Mouse (Mus musculus) hindbrain, postnatal 0 days (tissue): ENCODE data around the gene Trim9. TPM values are rescaled to one million over a fixed set of nuclear protein-coding genes. Genes with fewer than 3 reads are reported as not detected.

ENCODE experiments used
- ATAC-seq: fragments of 200-750 bp; cut with Nextera tagmentation; 2 replicates; pipeline ENCODE4 v1.8.0; 2017; ENCODE audit warnings: mild to moderate bottlenecking, moderate TSS enrichment, moderate library complexity
- DNase-seq: peaks from one replicate; pipeline ENCODE4 v3.0.0-alpha.2; 2015; ENCODE audit warnings: low spot score
- H3K27ac ChIP-seq: fragments of 300-500 bp; sonication (generic); 2 replicates; pipeline ENCODE4 v1.5.1; 2014; ENCODE audit warnings: mild to moderate bottlenecking
- H3K27me3 ChIP-seq: fragments of 300-500 bp; sonication (generic); 2 replicates; pipeline ENCODE4 v1.6.1; 2014; ENCODE audit warnings: low read length, mixed read lengths; ENCODE audit not compliant: insufficient read depth
- H3K36me3 ChIP-seq: fragments of 300-500 bp; sonication (generic); 2 replicates; pipeline ENCODE4 v1.6.1; 2014; ENCODE audit warnings: low read length, mixed read lengths; ENCODE audit not compliant: insufficient read depth
- H3K4me1 ChIP-seq: fragments of 300-500 bp; sonication (generic); 2 replicates; pipeline ENCODE4 v1.6.1; 2014; ENCODE audit warnings: antibody characterized with exemption, low read length, mixed read lengths; ENCODE audit not compliant: insufficient read depth
- H3K4me2 ChIP-seq: fragments of 300-500 bp; sonication (generic); 2 replicates; pipeline ENCODE4 v1.6.1; 2014; ENCODE audit warnings: low read depth, mild to moderate bottlenecking, low read length, moderate library complexity, mixed read lengths
- H3K4me3 ChIP-seq: fragments of 300-500 bp; sonication (generic); 2 replicates; pipeline ENCODE4 v1.5.1; 2014; ENCODE audit warnings: low read length
- H3K9ac ChIP-seq: fragments of 300-500 bp; sonication (generic); replicated peaks from 2 replicates; pipeline ENCODE4 v1.6.1; 2014; ENCODE audit warnings: mild to moderate bottlenecking, low read length, moderate library complexity, mixed read lengths
- H3K9me3 ChIP-seq: fragments of 300-500 bp; sonication (generic); 2 replicates; pipeline ENCODE4 v1.6.1; 2016; ENCODE audit warnings: low read length, mixed read lengths
- CTCF ChIP-seq: IDR thresholded peaks from 2 replicates; pipeline ENCODE4 v1.5.1; 2016; ENCODE audit warnings: antibody characterized with exemption, control low read depth, low read depth
- WGBS: fragments of 180-500 bp; shearing (Covaris S2); extraction: QIAGEN DNeasy Blood & Tissue Kit; methylation state at CpG from one replicate; pipeline ENCODE4 v1.1.7; 2014; 5-methylcytosine and 5-hydroxymethylcytosine counted together
- polyA plus RNA-seq: library from polyadenylated mRNA; unstranded; fragments of >200 nt; fragmentation: Nextera tagmentation; extraction: Ambion mirVana; gene quantifications from 2 replicates; pipeline ENCODE4 v1.2.1, GENCODE M21; 2015
- total RNA-seq: library from RNA; depleted of rRNA; stranded (reverse); fragments of >200 nt; gene quantifications from 2 replicates; pipeline ENCODE4 v1.2.3, GENCODE M21; 2014

Trim9 gene
- total and polyA plus RNA-seq, 2 experiments from 2014 or later = 105 to 214 TPM

DNA sequence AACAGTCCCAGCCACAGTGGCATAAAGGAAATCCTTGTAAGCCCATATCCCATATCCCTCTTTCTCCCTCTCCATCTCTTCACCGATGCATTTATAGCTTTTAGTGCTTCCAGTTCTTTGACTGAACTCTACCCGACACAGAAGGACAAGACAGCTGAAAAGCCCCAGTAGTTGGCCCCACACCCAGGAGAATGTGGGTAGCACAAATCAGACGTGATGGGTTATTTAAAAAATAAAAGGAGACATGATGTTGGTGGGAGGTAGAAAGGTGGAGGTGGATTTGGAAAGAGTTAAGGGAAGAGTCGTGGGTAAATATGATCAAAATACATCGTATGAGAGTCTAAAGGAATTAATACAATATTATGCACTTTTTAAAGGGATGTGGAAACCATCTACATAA lies 40.4 kb downstream of the Trim9 start:
- no peaks in the 10 kb centered on the region for H3K9me3 ChIP-seq
- H3K4me1 ChIP-seq = no peaks in the 10 kb centered on the region; the same call in 1 of the 2 replicates
- H3K27ac ChIP-seq = no peak overlapping the region
- H3K36me3 ChIP-seq = no peaks in the 10 kb centered on the region
- H3K4me3 ChIP-seq = no peak overlapping the region
- no peaks in the 10 kb centered on the region for H3K27me3 ChIP-seq
- no peak overlapping the region for H3K4me2 ChIP-seq
- H3K9ac ChIP-seq = no peak overlapping the region
- no peak for ATAC-seq
- 82% methylated on average over 5 of the region's 5 CpGs for WGBS
- no peak for DNase-seq
- no peak for TF ChIP-seq CTCF

DNA sequence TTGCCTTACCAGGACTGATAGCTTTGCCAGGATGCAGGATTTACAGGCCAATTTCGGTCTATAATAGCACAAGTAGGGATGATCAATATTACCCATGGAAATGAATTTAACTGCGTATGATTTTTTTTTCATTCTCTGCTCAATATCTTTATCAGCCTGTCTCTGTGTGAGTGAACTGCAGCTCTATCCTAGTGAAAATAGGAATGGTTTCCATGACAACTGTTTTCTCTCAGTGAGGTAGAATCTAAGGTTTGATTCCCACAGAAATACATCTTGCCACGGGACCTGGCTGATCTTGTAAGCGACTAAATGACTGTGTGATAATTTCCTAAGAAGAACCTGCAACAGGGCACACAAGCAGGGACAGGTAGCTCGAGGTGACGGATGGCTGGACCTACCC lies 43.4 kb downstream of the Trim9 start:
- peak; percentile 45 for DNase-seq
- WGBS = 64% methylated on average over 6 of the region's 6 CpGs

DNA sequence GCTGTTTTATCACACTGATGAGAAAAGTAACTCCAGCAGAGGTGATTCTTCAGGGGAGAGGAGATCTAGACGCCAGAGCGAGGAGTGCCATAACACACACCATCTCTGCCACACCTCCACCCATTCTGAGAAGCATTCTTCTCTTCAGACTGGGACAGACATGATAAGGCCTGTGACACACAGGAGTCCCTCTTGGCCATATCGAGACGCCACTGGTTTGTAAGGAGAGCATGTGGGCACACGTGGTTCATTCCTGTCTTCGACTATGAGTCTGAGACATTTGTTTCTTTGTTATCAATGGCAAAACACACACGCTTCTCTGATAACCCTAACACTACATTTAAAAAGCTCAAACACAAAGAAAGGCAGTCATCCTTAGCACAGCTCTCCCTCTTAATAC lies 43.9 kb downstream of the Trim9 start:
- 77% methylated on average over 7 of the region's 7 CpGs for WGBS

More for the DNA sequence above, 43.4 kb downstream of the Trim9 start:
- peak; percentile 32; the same call in 1 of the 2 replicates for ATAC-seq
- Histone ChIP-seq H3K4me3 (no peak overlapping the region), H3K4me1 (no peaks in the 10 kb centered on the region; the same call in 1 of the 2 replicates), H3K4me2 (no peak overlapping the region), H3K9me3 (no peaks in the 10 kb centered on the region), H3K27ac (peak overlapping the region; percentile 52; the same call in 1 of the 2 replicates), H3K9ac (no peak overlapping the region), H3K36me3 (no peaks in the 10 kb centered on the region), H3K27me3 (no peaks in the 10 kb centered on the region)
- no peak for TF ChIP-seq CTCF

DNA sequence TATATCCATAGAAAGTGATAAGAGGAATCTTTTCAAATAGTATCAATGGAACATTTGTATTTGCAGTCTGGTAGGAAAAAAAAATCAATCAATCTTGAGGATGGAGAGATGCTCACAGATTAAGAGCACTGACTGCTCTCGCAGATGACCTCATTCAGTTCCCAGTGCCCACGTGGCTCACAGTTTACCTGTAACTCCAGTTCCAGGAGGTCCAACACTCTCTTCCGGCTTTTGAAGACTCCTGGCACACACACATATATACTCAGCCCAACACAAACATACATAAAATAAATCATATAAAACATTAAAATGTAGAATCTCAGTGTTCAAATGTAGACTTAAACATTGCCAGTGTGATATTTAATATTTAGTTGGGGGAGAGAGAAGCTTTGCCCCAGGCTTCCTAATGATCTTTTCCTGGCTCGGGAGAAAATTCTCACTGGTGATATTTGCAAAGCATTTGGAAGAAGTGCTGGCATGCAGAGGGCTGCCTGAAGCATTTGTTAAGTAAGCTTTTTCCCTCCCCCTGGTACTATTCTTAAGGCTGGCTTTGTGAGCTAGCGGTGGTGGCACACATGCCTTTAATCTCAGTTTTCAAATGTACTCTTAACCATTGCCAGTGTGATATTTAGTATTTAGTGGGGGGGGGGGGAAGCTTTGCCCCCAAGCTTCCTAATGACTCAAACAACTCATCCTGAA lies 45.2 kb downstream of the Trim9 start:
- Histone ChIP-seq H3K27me3 (no peaks in the 10 kb centered on the region), H3K27ac (no peak overlapping the region), H3K4me2 (no peak overlapping the region), H3K4me3 (no peak overlapping the region), H3K4me1 (no peaks in the 10 kb centered on the region; the same call in 1 of the 2 replicates), H3K9ac (no peak overlapping the region), H3K36me3 (no peaks in the 10 kb centered on the region), H3K9me3 (no peaks in the 10 kb centered on the region)
- WGBS = 56% methylated on average over 5 of the region's 5 CpGs
- DNase-seq (no peak), ATAC-seq (no peak)
- TF ChIP-seq CTCF = no peak

More for the DNA sequence above, 43.9 kb downstream of the Trim9 start:
- Histone ChIP-seq H3K4me1 (no peaks in the 10 kb centered on the region; the same call in 1 of the 2 replicates), H3K27ac (peak overlapping the region; percentile 52; the same call in 1 of the 2 replicates), H3K4me2 (no peak overlapping the region), H3K36me3 (no peaks in the 10 kb centered on the region), H3K27me3 (no peaks in the 10 kb centered on the region), H3K9me3 (no peaks in the 10 kb centered on the region), H3K9ac (no peak overlapping the region), H3K4me3 (no peak overlapping the region)
- TF ChIP-seq CTCF = no peak
- ATAC-seq = no peak
- DNase-seq = no peak

DNA sequence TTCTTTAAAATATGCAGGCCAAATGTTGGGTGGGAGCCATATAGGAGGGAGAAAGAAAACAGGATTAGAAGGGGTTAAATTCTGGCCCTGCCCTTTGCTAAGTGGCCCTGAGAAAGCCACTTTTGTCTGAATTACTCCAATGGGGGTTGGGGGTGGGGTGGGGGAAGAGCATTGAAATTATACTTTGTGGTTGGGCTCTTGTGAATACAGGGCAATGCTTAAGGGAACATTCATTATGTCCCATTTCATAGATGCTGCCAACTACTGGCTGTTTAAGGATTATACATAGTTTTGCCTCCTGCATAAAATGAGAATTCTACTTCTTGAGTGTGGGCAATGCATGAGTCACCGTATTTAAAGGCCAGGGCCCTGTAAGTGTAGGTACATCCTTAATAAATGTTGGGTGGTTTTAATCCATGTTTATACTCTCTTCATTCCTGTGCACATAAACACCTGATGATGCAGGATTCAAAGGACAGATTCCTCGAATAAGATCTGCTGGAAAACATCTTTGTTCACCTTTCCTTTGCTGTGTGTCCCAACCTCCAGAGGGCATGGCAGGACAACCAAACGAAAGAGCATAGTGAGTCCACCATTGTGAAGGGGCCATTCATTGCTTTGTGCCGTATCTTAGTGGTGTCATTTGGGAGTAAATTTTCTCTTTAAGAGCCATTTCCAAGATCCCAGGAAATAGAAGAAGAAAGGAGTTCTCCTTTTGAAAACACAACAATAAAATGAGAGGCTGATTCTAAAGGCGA lies 53.3 kb downstream of the Trim9 start:
- Histone ChIP-seq H3K4me2 (no peak overlapping the region), H3K27me3 (no peaks in the 10 kb centered on the region), H3K9ac (no peak overlapping the region), H3K27ac (peak overlapping the region; percentile 74; the same call in 1 of the 2 replicates), H3K36me3 (0 out of 2 replicates have a peak, but pooled peaks cover 9% of the 10 kb centered on the region), H3K4me1 (no peaks in the 10 kb centered on the region), H3K9me3 (no peaks in the 10 kb centered on the region), H3K4me3 (no peak overlapping the region)
- peak; percentile 36; the same call in 1 of the 2 replicates for TF ChIP-seq CTCF
- 48% methylated on average over 5 of the region's 5 CpGs for WGBS
- peak; percentile 55 for DNase-seq
- peak; percentile 74 for ATAC-seq

DNA sequence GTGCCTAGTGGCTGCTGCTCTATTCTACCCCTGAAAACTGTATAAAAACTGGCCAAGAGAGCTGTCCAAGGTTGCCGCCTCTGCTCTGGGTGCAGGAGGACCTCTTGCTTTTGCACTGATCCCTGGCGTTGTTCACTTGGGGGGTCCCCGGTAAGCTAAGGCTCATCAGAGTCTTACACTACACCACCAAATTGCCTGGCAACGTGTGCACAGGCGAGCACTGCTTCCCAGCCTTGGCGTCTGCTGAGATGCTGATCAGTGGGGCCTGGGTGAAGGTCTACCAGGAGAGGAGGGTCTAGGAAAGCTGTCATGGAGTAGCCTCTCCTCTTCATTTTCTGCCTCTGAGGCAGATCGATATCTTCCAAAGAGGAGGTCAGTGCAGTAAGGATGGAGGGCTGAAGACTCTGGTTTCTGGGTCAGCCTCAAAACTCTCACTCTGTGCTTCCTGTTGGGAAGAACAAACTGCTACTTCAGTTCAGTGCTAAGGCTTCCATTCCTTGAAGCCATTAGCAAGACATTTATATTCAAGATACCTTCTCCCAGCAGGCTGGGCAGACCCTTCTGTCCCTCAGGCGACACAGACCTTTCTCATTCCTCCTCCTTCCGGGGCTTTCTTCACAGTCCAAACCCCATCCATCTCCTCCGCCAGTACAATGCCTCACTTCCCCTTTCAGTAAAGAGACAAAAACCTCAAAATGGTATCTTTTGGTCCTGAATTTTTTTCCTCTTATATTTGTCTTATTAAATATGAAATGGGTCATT lies 54.1 kb downstream of the Trim9 start:
- peak overlapping the region; percentile 74 for H3K27ac ChIP-seq

More for the DNA sequence above, 54.1 kb downstream of the Trim9 start:
- no peaks in the 10 kb centered on the region for H3K27me3 ChIP-seq
- H3K4me3 ChIP-seq = no peak overlapping the region
- DNase-seq = peak; percentile 63
- ATAC-seq = peak; percentile 85
- no peak overlapping the region for H3K4me2 ChIP-seq
- no peaks in the 10 kb centered on the region for H3K9me3 ChIP-seq
- 0 out of 2 replicates have a peak, but pooled peaks cover 9% of the 10 kb centered on the region for H3K36me3 ChIP-seq
- TF ChIP-seq CTCF = no peak
- H3K4me1 ChIP-seq = no peaks in the 10 kb centered on the region
- WGBS = 69% methylated on average over 10 of the region's 10 CpGs
- H3K9ac ChIP-seq = no peak overlapping the region
